Mouse (Mus musculus) MEL (cell line): ENCODE measurements at regions not wholly inside any gene's neighbourhood (a gene's known extent, or its start where the extent isn't known, plus 50 kb on each side); places are given as distances from the start of the nearest gene placed in this dataset.

ENCODE experiments used
- DNase-seq: peaks from one replicate; pipeline ENCODE4 v3.0.0; 2011; ENCODE audit warnings: low read depth, low spot score
- H3K27ac ChIP-seq: 2 replicates; pipeline ENCODE4 v1.5.1; 2012; ENCODE audit warnings: low read depth, mild to moderate bottlenecking, control low read depth, low read length, moderate library complexity; ENCODE audit not compliant: control insufficient read depth
- H3K27me3 ChIP-seq, 2 experiments: fragments of 150-350 bp in 1 of 2; sonication (generic) in 1 of 2; 2 replicates each; pipeline ENCODE4 v1.6.1; 2012; ENCODE audit warnings: low read length in 2 of 2, mild to moderate bottlenecking in 2 of 2, improper control_type of control experiment in 1 of 2, moderate library complexity in 1 of 2; ENCODE audit not compliant: insufficient read depth in 2 of 2, control insufficient read depth in 1 of 2
- H3K36me3 ChIP-seq, 2 experiments: 2 replicates each; pipeline ENCODE4 v1.6.1; 2012 to 2014; ENCODE audit warnings: low read length in 2 of 2, improper control_type of control experiment in 1 of 2, inconsistent platforms in 1 of 2, mild to moderate bottlenecking in 1 of 2; ENCODE audit not compliant: insufficient read depth in 2 of 2, control insufficient read depth in 1 of 2
- H3K4me1 ChIP-seq, 2 experiments: fragments of 150-350 bp in 1 of 2; sonication (generic) in 1 of 2; 2 replicates each; pipeline ENCODE4 v1.6.1; 2012; ENCODE audit warnings: low read length in 2 of 2, improper control_type of control experiment in 1 of 2, mild to moderate bottlenecking in 1 of 2; ENCODE audit not compliant: insufficient read depth in 2 of 2, control insufficient read depth in 1 of 2
- H3K4me3 ChIP-seq, 2 experiments: fragments of 150-350 bp in 1 of 2; sonication (generic) in 1 of 2; 2 replicates each; pipeline ENCODE4 v1.5.1; 2012; ENCODE audit warnings: low read depth in 2 of 2, low read length in 2 of 2, mild to moderate bottlenecking in 2 of 2, moderate library complexity in 2 of 2, control low read depth in 1 of 2, improper control_type of control experiment in 1 of 2; ENCODE audit not compliant: control insufficient read depth in 1 of 2, insufficient read depth in 1 of 2
- H3K79me2 ChIP-seq: 2 replicates; pipeline ENCODE4 v1.6.1; 2012; ENCODE audit warnings: mild to moderate bottlenecking, low read length, moderate library complexity; ENCODE audit not compliant: control insufficient read depth, poor library complexity, insufficient read depth
- H3K9ac ChIP-seq: 2 replicates; pipeline ENCODE4 v1.6.1; 2012; ENCODE audit warnings: low read depth, mild to moderate bottlenecking, control low read depth, low read length, moderate library complexity; ENCODE audit not compliant: control insufficient read depth, poor library complexity, severe bottlenecking
- H3K9me3 ChIP-seq: fragments of 150-350 bp; sonication (generic); replicated peaks from 2 replicates; pipeline ENCODE4 v1.6.1; 2012; ENCODE audit warnings: mild to moderate bottlenecking, low read length, improper control_type of control experiment, moderate library complexity; ENCODE audit not compliant: insufficient read depth
- BHLHE40 ChIP-seq: IDR thresholded peaks from 2 replicates; pipeline ENCODE4 v1.6.1; 2012; ENCODE audit warnings: low read depth, mild to moderate bottlenecking, inconsistent platforms, low read length, improper control_type of control experiment, borderline replicate concordance
- CTCF ChIP-seq, 3 experiments: IDR thresholded peaks in 2 of 3; conservative IDR thresholded peaks in 1 of 3; 2 replicates each; pipeline ENCODE4 v1.5.1; 2011 to 2012; ENCODE audit warnings: low read length in 3 of 3, low read depth in 2 of 3, mild to moderate bottlenecking in 2 of 3, improper control_type of control experiment in 1 of 3, inconsistent platforms in 1 of 3, mixed read lengths in 1 of 3, moderate library complexity in 1 of 3; ENCODE audit not compliant: control insufficient read depth in 1 of 3, insufficient read depth in 1 of 3, poor library complexity in 1 of 3, severe bottlenecking in 1 of 3
- ELF1 ChIP-seq: IDR thresholded peaks from 2 replicates; pipeline ENCODE4 v1.6.1; 2014; ENCODE audit warnings: low read depth, mild to moderate bottlenecking, inconsistent platforms, low read length, improper control_type of control experiment, moderate library complexity
- EP300 ChIP-seq, 2 experiments: IDR thresholded peaks; 2 replicates each; pipeline ENCODE4 v1.6.1; 2011; ENCODE audit warnings: improper control_type of control experiment in 2 of 2, low read length in 2 of 2, low read depth in 1 of 2, mild to moderate bottlenecking in 1 of 2
- ETS1 ChIP-seq: IDR thresholded peaks from 2 replicates; pipeline ENCODE4 v1.6.1; 2012; ENCODE audit warnings: low read depth, mild to moderate bottlenecking, inconsistent platforms, low read length, improper control_type of control experiment, moderate library complexity
- HCFC1 ChIP-seq: IDR thresholded peaks from 2 replicates; pipeline ENCODE4 v1.6.1; 2012; ENCODE audit warnings: low read depth, mild to moderate bottlenecking, inconsistent platforms, low read length, improper control_type of control experiment, moderate library complexity
- MXI1 ChIP-seq: IDR thresholded peaks from 2 replicates; pipeline ENCODE4 v1.6.1; 2011; ENCODE audit warnings: mild to moderate bottlenecking, low read depth, low read length, improper control_type of control experiment
- MYC ChIP-seq: IDR thresholded peaks from 2 replicates; pipeline ENCODE4 v1.6.1; 2011; ENCODE audit warnings: low read depth, mild to moderate bottlenecking, low read length, improper control_type of control experiment, moderate library complexity
- POLR2AphosphoS2 ChIP-seq: IDR thresholded peaks from 2 replicates; pipeline ENCODE4 v1.6.1; 2011; ENCODE audit warnings: low read length, improper control_type of control experiment
- RAD21 ChIP-seq: IDR thresholded peaks from 2 replicates; pipeline ENCODE4 v1.6.1; 2011; ENCODE audit warnings: mild to moderate bottlenecking, low read depth, low read length, improper control_type of control experiment
- RCOR1 ChIP-seq: IDR thresholded peaks from 2 replicates; pipeline ENCODE4 v1.6.1; 2012; ENCODE audit warnings: low read depth, mild to moderate bottlenecking, inconsistent platforms, low read length, improper control_type of control experiment
- SMC3 ChIP-seq: IDR thresholded peaks from 2 replicates; pipeline ENCODE4 v1.6.1; 2011; ENCODE audit warnings: low read depth, low read length, improper control_type of control experiment
- TBP ChIP-seq: IDR thresholded peaks from 2 replicates; pipeline ENCODE4 v1.8.0; 2011; ENCODE audit warnings: low read depth, low read length, improper control_type of control experiment
- TCF12 ChIP-seq: IDR thresholded peaks from 2 replicates; pipeline ENCODE4 v1.6.1; 2014; ENCODE audit warnings: low read depth, mild to moderate bottlenecking, inconsistent platforms, low read length, improper control_type of control experiment, moderate library complexity
- UBTF ChIP-seq: IDR thresholded peaks from 2 replicates; pipeline ENCODE4 v1.6.1; 2012; ENCODE audit warnings: low read depth, mild to moderate bottlenecking, inconsistent platforms, low read length, improper control_type of control experiment, moderate library complexity, borderline replicate concordance; ENCODE audit not compliant: insufficient read depth
- USF1 ChIP-seq: IDR thresholded peaks from 2 replicates; pipeline ENCODE4 v1.6.1; 2014; ENCODE audit warnings: low read depth, mild to moderate bottlenecking, inconsistent platforms, low read length, improper control_type of control experiment, moderate library complexity
- ZC3H11A ChIP-seq: IDR thresholded peaks from 2 replicates; pipeline ENCODE4 v1.6.1; 2012; ENCODE audit warnings: low read depth, mild to moderate bottlenecking, inconsistent platforms, low read length, improper control_type of control experiment
- ZMIZ1 ChIP-seq: IDR thresholded peaks from 2 replicates; pipeline ENCODE4 v1.6.1; 2012; ENCODE audit warnings: low read depth, mild to moderate bottlenecking, inconsistent platforms, low read length, improper control_type of control experiment, moderate library complexity

DNA sequence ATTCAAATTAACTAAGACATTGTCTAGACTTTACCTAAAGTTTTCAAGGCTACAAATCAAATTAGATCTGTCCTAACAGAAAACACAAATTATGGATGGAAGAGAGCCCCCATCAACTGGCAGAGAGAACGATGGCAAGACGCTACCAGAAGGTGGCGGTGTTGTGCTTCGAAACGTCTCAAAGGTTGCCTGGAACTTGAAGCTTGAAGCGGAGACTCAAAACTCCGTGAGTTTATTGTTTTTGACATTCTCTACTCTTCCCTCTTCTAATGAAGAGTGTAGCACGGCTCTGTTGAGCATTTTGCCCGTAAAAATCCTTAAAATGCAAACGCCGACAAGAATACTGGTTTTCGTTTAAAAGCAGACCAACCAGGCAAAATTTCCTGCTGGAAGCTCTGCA lies 62.4 kb upstream of the Daam1 start:
- TF ChIP-seq TCF12 (no peak), ZC3H11A (peak; percentile 98), ELF1 (no peak), SMC3 (peak; percentile 98), MXI1 (no peak), TBP (no peak), ETS1 (no peak), POLR2AphosphoS2 (no peak), ZMIZ1 (no peak), RAD21 (peak; percentile 99), MYC (no peak), EP300 (IDR thresholded peaks at IDR 0.05; ENCODE audit: low read depth in 1 of 2, low read length in 2 of 2) (no peak), CTCF (IDR thresholded peaks at IDR 0.05 in 2 of 3, conservative IDR thresholded peaks at IDR 0.05 in 1 of 3; ENCODE audit: control insufficient read depth in 1 of 3, insufficient read depth in 1 of 3, low read depth in 2 of 3, low read length in 3 of 3, poor library complexity in 1 of 3, severe bottlenecking in 1 of 3) (peak; percentile 78 to 96 (median 89)), RCOR1 (no peak), BHLHE40 (no peak), HCFC1 (no peak), USF1 (no peak)
- H3K4me1 ChIP-seq, result no peaks in the 10 kb centered on the region
- no peak overlapping the region for H3K27ac ChIP-seq
- no peaks in the 10 kb centered on the region for H3K79me2 ChIP-seq
- peak; percentile 74 for DNase-seq
- H3K9ac ChIP-seq, result no peak overlapping the region
- H3K27me3 ChIP-seq, result no peaks in the 10 kb centered on the region; a peak in 1 of 4 replicates
- H3K9me3 ChIP-seq, result no peaks in the 10 kb centered on the region
- no peaks in the 10 kb centered on the region for H3K36me3 ChIP-seq
- no peak overlapping the region for H3K4me3 ChIP-seq

DNA sequence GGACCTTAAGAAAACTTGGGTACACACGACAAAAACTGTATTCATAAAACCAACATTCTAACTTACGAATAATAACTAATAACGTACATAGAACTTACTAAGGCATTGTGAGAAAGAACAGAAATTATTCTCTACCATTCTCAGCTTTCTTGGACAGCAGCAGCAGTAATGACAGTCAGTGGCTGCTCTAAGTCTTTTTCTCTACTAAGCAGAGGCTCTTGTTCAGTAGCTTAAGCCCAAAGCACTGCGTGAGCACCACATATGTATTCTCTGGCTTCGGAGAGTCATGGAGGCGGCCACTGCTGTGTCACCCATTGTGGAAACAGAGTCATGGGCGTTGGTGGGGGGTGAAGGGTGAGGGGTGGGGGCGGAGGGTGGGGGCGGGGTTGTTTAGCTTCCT lies 62.0 kb upstream of the Daam1 start:
- TF ChIP-seq USF1, result no peak
- TF ChIP-seq UBTF, result no peak
- no peak for DNase-seq
- H3K9ac ChIP-seq, result no peak overlapping the region
- no peaks in the 10 kb centered on the region for H3K79me2 ChIP-seq
- H3K27me3 ChIP-seq, result no peaks in the 10 kb centered on the region; a peak in 1 of 4 replicates
- H3K4me1 ChIP-seq, result no peaks in the 10 kb centered on the region
- no peaks in the 10 kb centered on the region for H3K9me3 ChIP-seq
- no peak overlapping the region for H3K4me3 ChIP-seq
- H3K36me3 ChIP-seq, result no peaks in the 10 kb centered on the region
- no peak overlapping the region for H3K27ac ChIP-seq
